Mouse (Mus musculus) frontal cortex, postnatal 14 days (tissue): ENCODE data around the gene Hoxa6.

Experiments used
- DNase-seq, 2 experiments: peaks; one replicate each; pipeline ENCODE4 v3.0.0; 2022; ENCODE audit warnings: low spot score in 2 of 2

Gene Hoxa6

DNA sequence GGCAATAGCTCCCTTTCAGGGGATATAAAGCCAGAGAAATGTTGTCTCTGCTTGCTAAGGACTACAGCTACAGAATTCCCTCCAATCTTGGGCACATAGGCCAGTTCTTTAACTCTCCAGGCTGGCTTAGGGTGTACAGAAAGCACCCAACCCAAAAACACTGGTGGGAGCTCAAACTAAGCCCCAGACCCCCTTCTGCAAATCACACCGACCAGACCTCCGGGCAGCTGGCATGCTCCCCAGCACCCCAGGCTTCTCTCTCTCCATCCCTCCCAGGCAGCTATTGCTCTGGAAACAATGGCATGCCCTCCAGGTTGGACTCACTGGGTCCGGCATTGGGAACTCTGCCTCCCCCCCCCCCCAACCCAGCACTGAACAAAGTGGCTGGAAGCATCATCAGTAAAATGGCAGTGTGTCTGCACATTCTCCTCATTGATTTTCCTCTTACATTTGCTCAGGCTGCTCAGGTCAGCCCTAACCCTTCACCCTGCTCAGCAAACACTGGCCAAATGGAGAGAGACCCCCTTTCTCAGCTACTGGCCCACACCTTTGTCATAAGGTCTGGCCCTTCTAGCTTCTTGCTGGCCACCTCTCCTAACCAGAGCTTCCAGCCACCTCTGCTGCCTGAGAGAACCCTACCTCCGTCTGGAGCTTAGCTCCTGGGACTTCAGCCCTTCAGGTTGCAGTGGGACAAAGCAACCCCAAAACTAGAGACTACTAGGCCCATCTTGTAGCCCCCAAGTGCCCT is 29.4 kb downstream of the Hoxa6 start:
- DNase-seq, result no peak

DNA sequence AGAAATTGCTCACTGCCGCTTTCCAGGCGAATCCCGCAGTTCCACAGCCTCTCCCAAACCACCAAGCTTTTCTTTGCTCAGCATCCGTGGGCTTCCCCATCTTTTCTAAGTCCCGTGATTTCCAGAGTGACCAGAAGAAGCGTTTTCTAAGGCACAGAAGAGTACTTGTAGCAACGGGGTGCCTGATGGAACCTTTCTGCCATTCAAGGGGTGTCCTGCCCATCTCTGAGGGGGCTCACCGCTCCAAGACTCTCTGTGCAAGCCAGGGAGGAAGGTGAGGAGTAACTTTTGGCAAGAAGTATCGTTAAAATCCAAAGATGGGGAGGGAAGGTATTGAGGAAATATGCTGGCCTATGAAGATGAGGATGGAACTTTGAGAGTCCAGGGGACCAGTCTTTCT is 30.7 kb downstream of the Hoxa6 start:
- DNase-seq, result no peak

- DNase-seq, result no peak
Measured at GRCm38 (mm10) chr6:52177061-52177735, 31.3 kb downstream of the Hoxa6 start, which contains the start of gene 5730596B20Rik. Gene 5730596B20Rik, plus strand, starts transcription at chr6:52177498.

- DNase-seq, result no peak
Measured at GRCm38 (mm10) chr6:52176391-52176790, 32.1 kb downstream of the Hoxa6 start.

DNA sequence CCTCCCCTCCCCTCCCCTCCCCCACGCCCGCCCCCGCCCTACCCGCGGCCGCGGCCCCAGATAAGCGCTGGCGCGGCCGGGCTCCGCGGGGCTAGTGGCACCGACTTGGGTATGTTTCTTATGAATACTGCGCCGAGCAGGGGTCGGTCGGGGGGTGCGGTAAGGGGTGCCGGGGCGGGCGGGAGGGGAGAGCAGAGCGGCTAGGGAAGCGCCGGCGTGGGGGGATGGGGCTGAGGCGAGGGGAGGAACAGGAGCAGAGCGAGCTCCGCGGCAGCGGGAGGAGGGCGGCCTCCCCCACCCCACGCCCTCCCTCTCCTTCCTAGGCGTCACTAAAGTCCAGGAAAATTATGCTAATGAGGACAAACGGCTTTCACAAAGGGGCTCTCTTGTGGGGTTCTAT is 32.7 kb downstream of the Hoxa6 start:
- DNase-seq, result no peak

- DNase-seq, result no peak
Measured at GRCm38 (mm10) chr6:52174968-52175751, 33.4 kb downstream of the Hoxa6 start.

DNA sequence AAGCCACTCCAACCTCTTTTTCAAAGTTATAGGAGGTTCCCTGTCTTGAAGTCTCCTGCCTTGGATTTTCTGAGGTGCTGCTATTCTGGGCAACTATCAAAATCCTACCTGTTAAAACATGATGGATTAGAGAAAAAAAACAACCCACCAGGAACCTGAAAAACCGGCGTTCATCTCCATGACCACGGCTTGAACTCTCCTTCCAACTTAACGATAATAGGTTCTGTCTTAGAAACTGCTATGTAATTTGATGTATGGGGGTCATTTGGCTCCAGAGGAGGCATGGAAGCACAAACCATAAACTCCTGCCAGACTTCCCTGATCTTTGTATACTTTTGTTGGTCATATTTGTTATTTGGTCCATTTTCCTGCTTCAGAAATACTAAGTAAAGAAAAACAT is 34.9 kb downstream of the Hoxa6 start:
- no peak for DNase-seq

DNA sequence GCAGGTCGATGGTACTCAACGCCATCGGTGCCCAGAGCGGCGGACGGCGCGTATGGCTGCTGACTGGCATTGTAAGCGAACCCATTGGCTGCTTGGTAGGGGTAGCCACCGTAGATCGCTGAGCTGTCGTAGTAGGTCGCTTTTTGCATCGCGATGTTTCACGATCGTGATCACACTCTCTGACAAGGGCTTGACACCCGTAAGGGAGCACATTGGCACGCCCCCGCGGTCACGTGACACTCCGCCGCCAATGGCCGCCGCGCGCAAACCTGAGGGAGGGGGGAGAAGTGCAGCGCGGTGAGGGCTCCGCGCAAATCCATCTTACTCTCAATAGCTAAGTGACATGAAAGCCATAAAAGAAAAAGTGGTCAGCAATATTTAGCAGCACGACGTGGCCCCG is 36.0 kb downstream of the Hoxa6 start:
- no peak for DNase-seq

DNA sequence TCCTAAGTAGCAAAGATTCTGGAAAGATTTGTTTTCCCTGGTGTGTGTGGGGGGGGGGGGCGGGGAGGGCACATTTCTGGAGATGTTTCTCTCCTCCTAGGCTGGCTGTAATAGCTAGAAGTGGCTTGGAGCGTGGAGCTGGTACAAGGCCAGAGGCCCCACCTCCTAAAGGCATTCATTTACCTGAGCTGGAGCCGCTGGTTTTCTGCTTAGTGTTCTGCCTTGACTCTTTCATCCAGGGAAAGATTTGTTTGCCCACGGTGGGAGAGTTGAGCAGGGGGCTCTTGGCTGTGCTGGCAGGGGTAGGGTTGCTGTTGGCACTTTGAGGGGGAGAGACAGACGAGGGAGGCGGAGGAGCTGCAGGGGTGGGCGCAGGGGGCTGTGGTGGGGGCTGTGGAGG is 36.6 kb downstream of the Hoxa6 start:
- no peak for DNase-seq

GRCm38 (mm10) chr6:52171331-52171730 is 37.2 kb downstream of the Hoxa6 start:
- no peak for DNase-seq

GRCm38 (mm10) chr6:52170898-52171223 is 37.7 kb downstream of the Hoxa6 start:
- DNase-seq, result no peak

GRCm38 (mm10) chr6:52170166-52170897 is 38.2 kb downstream of the Hoxa6 start:
- no peak for DNase-seq

GRCm38 (mm10) chr6:52169499-52170165 is 38.9 kb downstream of the Hoxa6 start:
- no peak for DNase-seq

GRCm38 (mm10) chr6:52168191-52169055 is 40.1 kb downstream of the Hoxa6 start:
- no peak for DNase-seq

DNA sequence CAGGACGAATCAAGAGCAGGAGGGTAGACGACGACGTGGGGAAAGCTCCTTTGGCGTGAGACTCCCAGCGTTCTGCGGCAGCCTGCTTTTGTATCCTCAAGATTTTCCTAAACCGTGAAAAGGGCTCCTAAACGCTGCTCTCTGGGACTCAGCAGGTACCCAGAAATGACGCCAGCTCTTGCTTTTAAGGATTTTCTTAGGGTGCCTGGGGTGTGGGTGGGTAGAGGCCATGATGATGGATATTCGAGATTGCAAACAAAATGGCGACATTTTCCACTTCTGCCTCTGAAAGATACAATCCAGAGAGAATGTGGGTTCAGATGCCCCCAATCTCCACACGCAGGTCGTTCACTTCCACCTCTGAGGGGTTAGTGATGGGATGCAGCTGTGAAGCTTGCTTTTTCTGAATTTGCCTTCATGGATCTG is 40.8 kb downstream of the Hoxa6 start:
- no peak for DNase-seq

DNA sequence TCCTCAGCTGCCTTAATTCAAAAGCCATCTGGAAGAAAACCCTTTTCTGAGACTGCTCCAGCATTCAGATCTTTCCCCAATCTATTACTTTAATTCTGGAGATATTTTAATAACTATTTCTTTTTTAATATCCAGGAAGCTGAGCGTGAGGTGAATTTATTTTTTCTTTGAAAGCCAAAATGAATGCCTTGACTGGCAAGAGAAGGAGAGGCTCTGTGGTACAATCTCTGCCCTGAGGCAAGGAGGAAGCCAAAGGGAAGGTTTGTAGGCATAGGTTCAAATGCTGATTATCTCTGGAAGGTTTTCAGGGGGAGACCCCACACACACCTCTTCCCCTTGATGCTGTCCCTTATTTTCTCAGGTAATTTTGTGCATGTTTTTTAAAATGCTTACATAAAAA is 41.3 kb downstream of the Hoxa6 start:
- no peak for DNase-seq

- DNase-seq, result no peak
Measured at GRCm38 (mm10) chr6:52166431-52167077, 42.0 kb downstream of the Hoxa6 start.

DNA sequence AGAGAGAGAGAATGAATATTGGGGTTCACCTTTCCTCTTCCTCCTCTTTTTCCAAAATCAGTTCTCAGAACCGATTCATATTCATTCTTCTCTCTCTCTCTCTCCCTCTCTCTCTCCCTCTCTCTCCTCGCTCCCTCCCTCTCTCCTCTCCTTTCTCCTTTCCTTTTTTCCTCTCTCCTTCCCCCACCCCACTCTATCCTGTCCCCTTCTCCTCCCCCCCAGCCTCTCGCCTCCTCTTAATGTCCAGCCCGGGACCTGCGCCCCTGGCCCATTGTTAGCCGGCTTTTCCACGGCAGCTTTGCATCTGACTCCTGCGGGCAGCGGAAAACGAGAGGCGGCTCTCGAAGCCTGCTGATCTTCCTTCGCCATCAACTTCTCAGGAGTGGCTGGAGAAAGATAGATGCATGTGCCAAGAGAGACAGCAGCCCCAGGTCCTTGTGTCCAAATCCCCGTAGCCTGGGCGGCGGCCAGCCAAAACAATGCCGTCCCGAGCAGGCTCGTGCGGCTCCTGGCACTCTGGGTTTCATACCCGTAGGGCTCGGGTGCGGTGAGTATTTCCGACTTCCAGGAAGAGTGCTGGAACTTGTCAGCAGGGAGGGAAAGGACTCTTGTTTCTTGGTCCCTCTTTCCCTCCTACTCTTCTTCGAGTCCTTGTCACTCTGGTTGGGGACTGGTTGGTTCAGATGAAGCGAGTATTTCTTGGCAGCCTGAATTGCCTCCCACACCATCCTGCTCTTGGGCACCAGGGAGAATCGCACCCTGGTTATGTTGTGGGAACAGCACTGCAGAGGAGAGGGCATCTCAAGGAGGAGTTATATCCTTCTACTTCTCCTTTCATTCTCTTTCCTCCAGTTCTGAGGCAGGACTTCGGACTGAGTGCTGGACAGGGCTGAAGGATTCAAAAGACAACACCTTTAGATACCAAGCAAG is 42.8 kb downstream of the Hoxa6 start:
- DNase-seq, result no peak
